Mouse (Mus musculus): ENCODE measurements around the gene Spg7.
"Not testable (repeated sequence)": the region's sequence is repeated elsewhere in the genome, so short reads cannot be mapped to it uniquely, and the experiment has no call there.

The Spg7 gene

DNA sequence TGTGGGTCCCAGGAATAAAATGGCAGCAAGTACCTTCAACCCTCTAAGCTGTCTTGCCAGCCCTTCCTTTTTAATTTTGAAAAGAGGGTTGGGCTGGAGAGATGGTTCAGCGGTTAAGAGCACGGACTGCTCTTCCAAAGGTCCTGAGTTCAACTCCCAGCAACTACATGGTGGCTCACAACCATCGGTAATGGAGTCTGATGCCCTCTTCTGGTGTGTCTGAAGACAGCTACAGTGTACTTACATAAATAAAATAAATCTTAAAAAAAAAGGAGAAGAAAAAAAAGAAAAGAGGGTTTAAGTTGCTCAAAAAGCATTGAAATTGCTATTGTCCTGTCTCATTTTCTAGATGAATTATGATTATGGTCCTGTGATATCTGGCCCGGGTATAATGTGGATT lies 38.5 kb downstream of the Spg7 start:
- no peak for DNase-seq

DNA sequence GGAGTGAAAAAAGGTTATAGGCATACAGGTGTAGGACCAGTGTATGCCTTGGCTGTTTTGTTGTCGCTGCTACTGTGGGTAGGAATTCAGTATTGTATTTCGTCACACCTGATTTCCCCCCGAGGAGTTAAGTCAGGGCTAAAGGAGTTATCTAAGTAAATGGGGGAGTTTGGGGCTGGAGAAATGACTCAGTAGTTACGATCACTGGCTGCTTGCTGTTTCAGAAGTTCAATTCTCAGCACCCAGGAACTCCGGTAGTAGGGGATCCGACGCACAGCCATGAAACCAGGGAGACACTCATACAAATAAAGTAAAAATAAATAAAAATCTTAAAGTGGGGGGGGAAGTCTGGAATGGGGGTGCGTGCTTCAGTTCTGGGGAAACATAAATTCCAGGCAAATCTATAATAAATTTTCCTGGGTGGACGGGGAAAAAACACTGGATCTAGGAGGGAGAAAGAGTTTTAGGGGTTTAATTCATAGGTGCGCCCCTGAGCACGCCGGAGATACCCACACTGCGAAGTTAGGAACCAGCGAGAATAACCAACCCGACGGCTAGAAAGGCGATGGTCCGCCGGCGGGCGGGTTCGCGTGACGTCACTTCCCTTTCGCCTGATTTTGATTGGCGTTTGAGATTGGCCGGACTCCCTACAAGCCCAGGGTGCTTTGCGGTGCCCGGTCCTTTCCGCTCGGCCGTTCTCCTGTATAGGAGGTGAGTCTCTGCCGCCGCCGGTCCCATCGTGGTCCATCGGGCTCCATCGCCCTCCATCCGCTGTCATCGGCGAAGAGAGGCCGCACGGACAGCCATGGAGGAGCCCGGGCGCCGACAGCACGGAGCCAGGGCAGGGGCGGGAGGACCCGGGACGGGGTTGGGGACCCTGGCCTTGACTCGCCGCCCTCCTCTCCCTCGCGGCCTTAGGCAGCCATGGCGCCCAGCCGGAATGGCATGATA lies 39.3 kb downstream of the Spg7 start, which contains the start of gene Rpl13:
TSS of gene Rpl13 (plus strand) at position 616 of the 951 bp plus-strand sequence.
- DNase-seq: peak; percentile 97 to 98

DNA sequence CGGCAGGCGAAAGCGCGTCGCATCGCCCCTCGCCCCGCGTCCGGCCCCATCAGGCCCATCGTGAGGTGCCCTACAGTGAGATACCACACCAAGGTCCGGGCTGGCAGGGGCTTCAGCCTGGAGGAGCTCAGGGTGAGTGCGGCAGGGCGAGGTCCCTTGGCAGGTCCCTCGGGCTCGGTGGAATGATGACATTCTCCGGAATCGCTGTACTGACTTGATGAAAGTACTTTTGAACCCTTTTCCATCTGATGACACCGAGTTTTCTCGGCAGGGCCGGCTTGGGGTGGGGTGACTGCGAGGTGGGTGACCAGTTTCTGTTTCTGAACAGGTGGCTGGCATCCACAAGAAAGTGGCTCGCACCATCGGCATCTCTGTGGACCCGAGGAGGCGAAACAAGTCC lies 40.1 kb downstream of the Spg7 start:
- DNase-seq: not testable (repeated sequence)

DNA sequence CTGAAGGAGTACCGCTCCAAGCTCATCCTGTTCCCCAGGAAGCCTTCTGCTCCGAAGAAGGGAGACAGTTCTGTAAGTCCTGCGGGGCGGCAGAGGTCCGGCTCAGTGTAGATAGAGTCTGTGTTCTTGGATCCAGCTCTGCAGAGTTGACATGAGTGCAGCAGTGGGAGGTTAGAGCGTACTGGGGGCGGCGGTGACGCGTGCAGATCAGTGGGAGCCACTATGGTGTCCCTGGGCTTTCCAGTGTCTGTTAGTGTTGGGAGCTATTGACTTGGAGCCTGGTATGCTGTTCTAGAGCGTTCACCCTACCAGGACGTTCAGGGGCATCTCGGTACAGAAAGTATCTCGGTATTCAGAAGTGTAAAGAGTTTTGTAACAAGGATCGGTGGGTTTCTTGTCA lies 40.5 kb downstream of the Spg7 start:
- no peak for DNase-seq

DNA sequence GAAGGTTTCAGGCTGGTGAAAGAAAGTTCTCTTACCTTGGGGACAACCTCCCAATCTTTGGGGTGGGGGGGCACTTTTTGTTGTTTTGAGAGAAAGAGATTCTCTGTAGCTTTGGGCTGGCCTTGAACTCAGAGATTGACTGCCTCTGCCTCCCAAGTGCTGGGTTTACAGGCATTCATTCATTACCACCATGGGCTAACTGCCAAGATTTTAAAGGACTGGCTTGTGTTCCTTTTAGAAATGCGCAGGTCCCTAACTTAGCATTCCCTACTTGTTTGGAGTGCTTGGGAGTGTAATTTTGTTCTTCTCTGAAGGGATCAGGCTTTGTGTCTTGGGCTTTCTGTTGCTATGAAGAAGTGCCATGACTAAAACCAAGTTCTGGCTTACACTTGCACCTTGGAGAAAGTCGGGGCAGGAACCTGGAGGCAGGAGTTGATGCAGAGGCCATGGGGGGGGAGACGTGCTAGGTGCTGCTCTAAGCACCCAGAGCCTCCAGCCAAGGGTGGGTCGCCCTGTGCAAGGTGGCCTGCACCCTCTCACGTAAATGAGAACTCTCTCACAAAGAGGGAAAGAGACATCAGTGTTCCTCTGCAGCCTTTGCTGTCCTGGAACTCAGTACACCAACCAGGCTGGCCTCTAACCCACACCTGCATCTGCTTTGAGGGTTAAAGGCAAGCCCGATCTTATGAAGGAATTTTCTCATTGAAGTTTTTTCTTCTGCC lies 41.5 kb downstream of the Spg7 start:
- DNase-seq: no peak

DNA sequence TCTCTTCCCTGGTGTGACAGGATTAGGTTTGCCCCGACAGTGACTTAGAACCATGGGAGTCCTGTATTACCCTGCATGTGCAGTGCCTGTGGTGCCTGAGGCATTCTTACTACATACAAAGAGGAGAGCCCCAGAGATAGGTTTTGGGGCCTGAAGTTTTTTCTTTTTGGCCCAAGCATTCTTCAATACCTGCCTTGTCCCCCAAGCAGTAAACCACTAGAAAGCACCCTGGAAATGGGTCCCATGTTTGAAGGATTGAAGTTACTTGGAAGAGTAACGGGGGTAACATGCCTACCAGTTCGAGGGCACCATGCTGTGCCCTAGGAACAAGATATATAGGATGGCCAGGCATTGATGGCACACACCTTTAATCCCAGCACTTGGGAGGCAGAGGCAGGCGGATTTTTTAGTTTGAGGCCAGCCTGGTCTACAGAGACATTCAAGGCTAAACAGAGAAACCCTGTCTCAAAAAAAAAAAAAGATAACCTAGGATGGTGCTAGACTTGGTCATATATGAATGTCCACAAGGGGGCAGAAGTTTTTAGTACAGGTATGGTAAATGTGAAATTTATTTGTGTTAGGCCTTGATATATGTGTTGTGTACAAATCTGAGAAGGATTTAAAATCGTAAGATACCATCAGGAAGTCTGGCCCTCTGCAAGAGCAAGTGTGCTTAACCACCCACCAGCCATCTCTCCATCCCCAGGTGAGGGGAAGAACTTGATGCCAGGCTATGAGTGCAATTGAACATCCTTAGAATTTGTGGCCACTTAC lies 43.0 kb downstream of the Spg7 start:
- DNase-seq: peak in 1 of 2 experiments; percentile 21

DNA sequence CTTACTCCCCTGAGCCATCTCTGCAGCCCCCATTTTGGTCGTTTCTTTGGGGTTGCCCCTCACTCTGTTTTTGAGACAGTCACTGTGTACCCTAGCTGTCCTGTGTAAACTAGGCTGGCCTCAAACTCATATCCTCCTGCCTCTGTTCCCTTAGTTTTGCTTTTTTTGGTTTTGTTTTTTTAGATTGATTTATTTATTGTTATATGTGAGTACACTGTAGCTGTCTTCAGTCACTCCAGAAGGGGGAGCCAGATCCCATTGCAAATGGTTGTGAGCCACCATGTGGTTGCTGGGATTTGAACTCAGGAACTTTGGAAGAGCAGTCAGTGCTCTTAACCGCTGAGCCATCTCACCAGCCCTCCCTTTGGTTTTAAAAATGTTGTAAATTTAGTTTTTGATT lies 43.8 kb downstream of the Spg7 start:
- peak in 1 of 2 experiments; percentile 19 for DNase-seq

DNA sequence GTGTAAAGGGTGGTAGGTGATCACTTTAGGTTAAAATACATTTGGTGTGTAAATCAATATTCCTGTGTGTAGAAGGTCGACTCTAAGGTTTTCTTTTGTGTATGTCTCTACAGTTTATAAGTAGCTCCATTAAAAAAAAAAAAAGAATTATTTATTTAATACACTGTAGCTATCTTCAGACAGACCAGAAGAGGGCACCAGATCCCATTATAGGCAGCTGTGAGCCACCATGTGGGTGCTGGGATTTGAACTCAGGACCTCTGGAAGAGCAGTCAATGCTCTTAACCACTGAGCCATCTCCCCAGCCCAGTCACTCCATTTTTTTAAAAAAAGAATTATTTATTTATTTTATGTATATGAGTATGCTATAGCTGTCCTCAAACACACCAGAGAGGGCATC lies 45.3 kb downstream of the Spg7 start:
- DNase-seq: no peak

DNA sequence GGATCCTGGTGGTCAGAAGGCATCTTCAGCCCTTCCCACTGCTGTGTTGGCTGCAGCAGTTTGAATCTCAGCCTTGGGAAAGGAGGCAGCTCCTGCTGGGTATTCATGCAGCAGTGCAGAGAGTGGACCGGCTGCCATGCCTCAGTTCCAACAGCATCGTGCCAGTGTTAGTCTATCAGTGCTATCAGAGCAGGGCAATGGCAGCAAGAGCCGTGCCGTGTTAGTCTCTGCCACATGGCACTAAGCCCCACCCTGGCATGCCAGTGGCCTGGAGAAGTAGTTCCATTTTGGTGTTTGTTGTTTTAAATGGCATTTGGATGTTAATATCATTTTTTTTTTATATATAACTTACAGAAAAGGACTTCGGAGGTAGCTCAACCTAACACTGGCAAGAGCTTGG lies 46.2 kb downstream of the Spg7 start:
- DNase-seq: no peak

DNA sequence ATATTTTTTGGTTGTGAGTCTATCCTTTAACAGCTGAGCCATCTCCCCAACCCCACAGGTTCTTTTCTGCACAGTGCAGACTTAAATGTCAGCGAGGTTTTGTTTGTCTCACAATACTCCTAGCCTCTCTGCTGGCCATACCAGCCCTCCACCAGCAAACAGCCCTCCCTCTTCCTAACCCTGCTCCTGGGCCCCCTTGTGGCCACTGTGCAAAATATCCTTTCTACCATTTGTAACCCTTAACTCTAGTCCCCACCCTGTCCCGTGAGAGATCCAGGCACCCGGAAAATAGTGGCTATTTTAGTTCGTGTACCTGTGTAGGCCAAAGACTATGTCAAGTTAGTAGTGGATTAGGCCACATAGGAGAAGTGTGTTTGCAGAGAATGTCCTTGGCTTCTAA lies 47.9 kb downstream of the Spg7 start:
- peak; percentile 48 to 53 for DNase-seq

DNA sequence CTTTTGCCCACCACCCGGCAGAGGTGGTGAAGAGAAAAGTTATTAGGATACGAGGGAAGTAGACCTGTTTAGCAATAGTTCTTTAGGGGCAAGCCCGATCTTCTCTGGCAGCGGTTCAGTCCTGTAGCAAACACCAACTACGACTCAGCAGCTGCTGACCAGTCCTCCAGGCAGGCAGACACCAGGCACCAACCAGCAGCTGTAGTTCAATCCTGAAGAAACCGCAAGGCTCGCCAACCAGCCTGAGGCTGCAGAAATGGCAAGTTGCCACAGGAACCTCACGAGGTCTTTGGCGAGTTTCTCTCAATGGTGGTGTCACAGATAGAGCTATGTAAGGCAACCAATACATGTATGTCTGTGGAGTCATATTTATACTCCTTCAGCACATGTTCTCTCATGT lies 50.1 kb downstream of the Spg7 start:
- DNase-seq: no peak

DNA sequence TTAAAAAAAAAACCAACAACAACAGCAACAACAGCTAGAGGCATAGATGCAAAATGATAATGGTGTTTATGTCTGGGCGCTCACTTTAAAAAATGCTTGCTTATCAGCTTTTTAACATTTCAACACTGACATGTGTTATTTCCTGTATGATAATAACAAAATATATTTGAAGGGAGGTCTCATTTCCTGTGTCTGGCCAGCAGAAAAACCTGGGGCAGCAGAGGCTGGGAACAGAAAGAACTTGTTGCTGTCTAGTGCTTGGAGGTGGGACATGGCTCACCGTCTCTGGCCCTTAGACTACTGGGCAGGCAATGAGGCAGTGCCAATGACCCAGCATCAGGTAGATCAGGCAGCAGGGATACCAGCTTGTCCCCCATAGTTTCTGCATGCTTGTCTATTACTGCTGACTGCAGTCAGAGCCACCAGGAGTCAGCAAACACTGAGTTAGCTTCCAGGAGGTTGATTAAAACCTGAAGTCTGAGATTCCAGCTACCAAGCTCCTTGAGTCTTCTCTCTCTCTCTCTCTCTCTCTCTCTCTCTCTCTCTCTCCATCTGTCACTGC lies 51.2 kb downstream of the Spg7 start:
- DNase-seq: no peak

DNA sequence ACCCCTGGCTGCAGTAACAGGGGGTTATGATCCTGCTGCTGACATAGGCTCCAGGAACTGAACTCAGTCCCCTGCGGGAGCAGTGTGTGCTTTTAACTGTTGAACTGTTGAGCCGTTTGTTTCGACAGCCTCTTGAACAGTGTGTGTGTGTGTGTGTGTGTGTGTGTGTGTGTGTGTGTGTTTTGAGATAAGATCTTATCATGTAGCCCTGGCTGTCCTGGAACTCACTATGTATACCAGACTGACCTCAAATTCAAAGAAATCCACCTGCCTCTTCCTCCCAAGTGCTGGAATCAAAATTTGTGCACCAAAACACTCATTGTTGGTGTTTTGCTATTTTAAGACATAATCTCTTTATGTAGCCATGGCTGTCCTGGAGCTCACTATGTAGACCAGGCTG lies 51.9 kb downstream of the Spg7 start:
- no peak for DNase-seq

DNA sequence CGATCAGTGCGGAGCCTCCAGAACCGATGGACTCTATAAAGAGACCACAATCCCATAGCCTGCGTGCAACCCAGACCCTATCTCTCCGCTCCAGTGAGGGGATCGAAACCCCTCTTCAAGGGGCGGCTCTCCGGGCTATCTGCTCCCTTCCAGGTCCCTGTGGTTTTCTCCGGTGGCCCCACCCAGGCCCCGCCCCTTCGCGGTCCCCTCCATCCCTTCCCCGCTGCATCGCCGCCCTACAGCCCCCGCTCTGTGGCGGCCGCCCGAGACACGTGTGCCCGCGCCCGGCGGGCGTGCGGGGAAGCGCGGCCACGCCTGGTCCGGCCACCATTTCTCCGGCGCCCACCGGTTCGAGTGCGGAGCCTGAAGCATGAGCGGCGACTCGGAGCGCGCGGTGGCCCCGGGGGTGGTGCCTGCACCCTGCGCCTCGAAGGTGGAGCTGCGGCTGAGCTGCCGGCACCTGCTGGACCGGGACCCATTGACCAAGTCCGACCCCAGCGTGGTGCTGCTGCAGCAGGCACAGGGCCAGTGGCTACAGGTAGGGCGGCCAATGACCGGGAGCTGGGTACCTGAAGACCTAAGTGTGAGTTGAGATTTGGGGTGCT lies 54.5 kb downstream of the Spg7 start, which contains the start of gene Cpne7:
TSS of gene Cpne7 (plus strand) at position 248 of the 605 bp plus-strand sequence.
- peak; percentile 21 to 30 for DNase-seq

DNA sequence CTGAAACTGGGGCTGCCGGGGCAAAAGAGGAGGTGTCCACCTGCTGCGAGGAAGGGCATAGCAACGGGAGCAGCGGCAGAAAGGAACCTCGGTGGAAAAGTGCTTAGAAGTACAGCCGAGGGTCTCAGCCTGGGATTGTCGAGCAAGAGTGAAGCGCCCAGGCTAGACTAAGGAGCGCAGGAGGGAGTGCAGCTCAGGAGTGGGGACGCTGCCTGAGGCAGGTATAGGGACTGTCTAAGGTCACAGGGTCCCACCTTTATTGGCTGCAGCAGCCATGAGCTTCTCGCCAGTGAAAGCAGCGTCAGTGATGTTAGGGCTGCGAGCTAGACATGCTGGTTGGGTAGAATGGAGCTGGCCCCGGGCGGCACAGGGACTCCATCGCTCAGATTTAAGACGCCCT lies 55.0 kb downstream of the Spg7 start:
- DNase-seq: no peak

DNA sequence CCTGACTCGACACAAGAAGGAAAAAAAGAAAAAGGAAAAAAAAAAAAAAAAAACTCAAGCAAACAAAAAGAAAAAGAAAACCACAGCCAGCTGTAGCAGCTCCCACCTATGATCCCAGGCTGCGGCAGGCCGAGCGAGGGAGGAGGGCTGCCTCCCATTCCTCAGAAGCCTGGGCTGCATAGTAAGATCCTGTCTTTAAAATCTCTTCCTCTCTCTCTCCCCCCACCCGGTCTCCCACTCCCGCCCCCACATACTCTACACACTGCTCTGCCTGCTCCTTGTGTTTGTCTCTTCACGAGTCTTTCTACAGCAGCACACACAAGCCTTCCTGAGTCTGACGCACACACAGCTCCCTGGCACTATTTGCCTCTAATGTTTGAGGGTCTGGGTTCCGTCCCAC lies 59.3 kb downstream of the Spg7 start:
- no peak for DNase-seq

DNA sequence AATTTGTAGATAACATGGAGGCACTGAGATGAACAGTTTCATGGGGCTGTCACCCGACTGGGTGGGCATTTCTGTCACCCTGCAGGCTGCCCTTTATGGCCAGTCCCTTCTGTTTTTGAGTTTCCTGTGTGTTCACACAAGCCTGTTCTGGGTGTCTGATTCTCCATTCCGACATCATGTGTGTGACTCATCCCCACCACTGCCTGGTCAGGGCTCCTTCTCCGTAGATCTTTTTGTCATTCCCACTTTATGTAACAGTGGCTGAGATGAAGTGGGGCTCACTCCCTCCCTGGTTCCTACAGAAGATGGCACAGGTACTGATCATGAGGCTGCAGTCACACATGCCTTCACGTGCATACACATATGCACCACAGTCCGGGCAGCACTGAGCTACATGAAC lies 59.9 kb downstream of the Spg7 start:
- no peak for DNase-seq

DNA sequence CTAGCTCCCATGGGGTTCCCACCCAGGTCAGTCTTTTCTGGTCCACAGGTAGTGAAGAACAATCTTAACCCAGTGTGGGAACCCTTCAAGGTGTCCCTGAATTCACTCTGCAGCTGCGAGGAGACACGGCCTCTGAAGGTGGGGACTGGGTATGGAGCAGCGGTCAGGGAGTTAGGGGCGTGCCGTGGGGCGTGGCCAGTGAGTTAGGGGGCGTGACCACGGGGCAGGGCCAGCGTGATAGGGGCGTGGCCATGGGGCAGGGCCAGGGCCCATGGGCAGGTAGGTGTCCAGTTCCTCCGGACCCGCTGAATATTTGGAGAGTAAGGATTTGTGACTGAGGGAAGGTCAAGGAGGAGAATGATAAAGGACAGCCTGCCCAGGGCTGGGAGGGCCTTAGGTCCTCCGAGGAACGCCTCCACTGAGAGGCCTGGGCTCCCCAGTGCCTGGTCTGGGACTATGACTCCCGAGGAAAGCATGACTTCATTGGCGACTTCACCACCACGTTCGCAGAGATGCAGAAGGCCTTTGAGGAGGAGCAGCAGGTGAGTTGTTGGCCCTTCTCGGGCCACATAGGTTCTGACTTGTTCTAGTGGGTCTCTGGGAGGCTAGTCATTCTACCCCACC lies 63.6 kb downstream of the Spg7 start:
- DNase-seq: no peak

DNA sequence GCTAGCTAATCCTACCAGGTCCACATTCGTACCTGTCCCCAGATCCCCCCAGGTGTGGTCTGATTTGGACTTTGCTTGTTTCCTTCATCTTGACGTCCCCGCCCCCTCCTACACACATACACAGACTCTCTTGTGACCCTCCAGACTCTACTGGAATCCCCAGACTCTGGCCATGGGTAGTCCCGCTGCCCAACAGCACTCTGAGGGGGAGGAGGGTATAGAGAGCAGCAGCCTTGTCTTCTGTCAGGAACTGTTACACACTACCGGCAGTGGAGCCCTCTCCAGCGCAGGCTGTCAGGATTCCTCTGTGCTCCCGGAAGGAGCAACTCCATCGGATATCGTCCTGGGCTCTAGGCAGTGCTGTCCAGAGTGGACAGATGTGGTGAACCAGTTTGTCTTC lies 68.3 kb downstream of the Spg7 start:
- no peak for DNase-seq

DNA sequence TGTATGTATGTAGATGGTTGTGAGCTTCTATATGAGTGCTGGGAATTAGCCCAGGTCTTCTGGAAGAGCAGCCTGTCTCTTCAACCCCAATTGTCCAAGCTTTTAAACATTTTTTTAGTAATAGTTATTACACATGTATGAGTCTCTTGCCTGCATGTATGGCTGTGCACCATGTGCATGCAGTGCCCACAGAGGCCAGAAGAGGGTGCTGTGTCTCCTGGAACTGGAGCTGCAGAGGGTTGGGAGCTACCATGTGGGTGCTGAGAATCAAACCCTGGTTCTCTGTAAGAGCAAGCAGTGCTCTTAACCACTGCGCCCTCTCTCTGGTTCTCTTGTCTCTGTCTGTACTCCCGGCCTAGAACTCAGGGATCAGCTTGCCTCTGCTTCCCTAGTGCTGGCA lies 70.2 kb downstream of the Spg7 start:
- no peak for DNase-seq

DNA sequence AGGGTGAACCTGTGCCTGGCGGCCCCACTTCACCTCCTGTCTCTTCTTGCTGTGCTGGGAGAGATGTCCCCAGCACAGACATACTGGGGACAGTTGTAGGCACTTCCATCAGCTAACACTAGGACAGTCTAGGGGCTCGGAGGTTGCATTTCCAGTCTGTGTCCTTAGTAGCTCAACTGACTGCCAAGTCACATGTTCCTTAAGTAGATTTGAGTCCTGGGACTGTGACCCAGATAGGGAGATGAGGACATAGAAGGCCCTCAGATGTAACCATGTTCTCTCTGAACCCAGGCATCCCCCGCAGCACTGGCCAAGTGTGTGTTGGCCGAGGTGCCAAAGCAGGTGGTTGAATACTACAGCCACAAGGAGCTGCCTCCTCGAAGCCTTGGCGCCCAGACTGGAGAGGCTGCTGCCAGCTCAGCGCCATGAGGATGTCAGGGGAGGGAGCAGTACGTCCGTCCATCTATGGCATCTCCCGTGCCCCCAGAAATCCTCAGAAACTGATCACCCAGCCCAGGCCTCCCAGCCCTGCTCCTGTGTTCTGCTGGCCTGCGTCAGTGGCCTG lies 71.5 kb downstream of the Spg7 start:
- DNase-seq: no peak

DNA sequence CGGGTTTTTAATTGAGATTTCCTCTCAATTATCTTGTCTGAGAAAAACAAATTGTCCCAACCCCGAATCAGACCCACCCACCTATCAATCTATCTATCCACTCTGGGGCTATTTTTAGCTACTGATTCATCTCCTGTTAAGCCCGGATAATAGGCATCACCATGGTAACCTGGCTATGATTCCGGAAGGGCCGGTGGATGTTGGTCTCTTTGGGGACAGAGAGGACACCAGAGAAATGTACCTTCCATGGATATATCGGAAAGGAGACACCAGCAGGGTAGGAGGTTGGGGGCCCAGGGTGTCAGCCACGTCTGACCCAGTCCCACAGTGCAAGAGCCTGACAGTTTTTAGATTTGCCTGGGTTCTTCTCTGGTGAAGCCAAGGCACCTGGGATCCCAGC lies 72.7 kb downstream of the Spg7 start:
- DNase-seq: no peak

All from cerebellum, adult 18-20 months (tissue).